Mouse (Mus musculus) kidney, adult 11 months (tissue): ENCODE results near the gene Eif3d.
"Not testable (repeated sequence)": the region's sequence is repeated elsewhere in the genome, so short reads cannot be mapped to it uniquely, and the experiment has no call there.

Experiments used
- DNase-seq: peaks from one replicate; pipeline ENCODE4 v3.0.0; 2022

The Eif3d gene

DNA sequence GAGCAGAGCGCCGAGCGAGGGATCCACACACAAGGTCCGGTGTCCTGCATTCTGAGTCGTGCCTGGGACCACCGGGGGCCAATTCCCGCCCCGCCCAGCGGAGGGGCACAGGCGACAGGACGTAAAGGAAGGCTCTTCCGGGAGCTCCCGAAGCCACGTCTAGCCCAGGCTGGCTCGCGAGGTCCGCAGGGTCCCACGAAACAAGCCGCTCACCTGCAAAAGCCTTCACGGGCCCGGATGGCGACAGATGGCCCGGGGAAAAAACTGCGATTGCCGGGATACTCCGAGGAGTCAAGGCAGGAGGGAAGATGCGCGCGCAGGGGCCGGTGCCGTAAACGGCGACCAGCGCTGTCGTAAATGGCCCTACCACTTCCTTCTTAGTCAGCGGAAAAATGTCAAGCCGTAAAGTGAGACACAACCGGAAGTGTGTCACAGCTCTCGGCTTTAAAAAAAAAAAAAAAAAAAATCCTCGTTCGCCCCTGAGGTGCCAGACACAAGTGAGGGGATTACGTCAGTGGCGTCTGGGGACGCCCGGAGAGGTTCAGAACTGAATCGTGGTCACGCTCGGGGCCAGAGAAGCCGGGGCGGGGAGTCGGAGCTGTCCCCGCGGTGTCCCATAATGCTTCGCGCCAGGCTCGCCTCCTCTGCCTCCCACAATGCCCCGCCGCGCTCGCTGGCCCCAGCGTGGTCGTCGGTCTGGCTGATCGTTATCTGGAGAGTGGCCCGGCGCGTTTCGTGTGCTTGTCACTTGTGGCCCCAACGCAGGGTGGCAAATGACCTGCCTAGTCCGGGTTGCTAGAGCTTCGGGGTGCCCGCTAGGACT is at the start of gene Eif3d:
TSS of gene Eif3d (minus strand) at position 344 of the 823 bp plus-strand sequence.
- DNase-seq: peak; percentile 97

- DNase-seq: no peak
These were observed 43.4 kb upstream of the Eif3d start for GRCm38 (mm10) chr15:78014046-78014445.

DNA sequence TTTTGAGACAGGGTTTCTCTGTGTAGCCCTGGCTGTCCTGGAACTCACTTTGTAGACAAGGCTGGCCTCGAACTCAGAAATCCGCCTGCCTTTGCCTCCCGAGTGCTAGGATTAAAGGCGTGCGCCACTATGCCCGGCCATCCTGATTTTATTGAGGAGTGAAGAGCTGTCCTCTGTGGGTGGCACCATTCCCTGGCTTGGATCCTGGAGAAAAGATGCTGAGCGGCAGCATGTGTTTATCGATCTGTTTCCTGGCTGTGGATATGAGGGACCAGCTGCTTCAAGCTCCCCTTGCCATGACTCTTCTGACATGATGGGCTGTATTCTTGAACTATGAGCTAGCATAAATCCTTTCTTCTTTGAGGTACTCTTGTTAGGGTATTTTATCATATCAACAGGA is 37.6 kb upstream of the Eif3d start:
- DNase-seq: not testable (repeated sequence)

- DNase-seq: no peak
These were observed 33.3 kb upstream of the Eif3d start for GRCm38 (mm10) chr15:78003929-78004328.

- DNase-seq: no peak
These were observed 30.8 kb upstream of the Eif3d start for GRCm38 (mm10) chr15:78001400-78001799.

DNA sequence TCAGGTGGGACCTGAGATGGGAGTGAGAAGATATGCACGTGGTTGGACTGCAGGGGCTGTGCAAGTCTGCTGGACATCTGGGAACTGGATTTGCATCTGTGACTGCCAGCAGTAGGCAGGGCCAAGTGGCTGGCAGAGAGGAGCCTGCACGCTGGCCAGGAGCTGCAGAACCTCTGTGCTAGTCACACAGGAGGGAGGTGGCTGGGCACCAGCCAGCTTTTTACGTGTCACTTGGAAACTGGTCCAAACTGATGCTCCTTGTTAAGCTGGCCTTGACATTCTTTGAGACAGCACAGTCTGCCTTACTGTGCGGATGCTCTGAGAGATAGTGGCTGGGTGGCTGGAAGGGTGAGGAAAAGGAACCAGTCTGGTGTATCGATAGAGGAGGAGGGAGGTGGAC is 17.9 kb upstream of the Eif3d start:
- DNase-seq: no peak

- no peak for DNase-seq
These were observed 12.8 kb upstream of the Eif3d start for GRCm38 (mm10) chr15:77983391-77983790.

DNA sequence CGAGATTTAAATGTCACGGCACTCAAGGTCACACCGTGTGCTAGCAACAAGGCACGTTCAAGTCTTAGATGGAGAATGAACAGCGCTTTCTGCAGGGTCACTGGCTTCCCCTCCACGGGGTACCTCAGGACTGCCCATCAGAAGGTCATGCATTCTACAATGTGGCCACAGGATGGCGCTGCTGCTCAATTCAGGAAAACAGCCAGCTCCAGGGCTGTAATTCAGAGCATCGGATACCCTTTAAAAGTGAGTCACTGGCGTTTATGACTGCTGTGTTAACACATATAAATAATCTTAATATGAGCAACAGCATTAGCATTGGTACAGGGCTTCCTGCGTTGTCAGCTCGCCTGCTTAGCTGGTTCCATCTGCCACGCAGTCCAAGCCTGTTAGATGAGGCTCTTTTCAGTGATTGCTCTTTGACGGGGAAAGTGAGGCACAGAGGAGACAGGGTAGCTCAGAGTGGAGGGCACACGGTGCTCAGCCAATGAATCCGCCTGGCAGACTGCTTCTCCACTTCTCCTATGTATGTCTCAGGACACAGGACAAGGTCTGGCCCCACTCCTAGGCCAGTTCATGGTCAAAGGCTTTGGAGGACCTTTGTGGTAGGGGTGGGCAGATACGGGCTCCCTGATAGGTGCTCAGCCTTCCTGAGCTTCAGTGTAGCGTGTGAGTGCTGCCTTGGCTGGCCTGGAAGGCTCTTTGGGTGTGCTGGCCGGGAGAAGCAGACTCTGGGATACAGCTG is 11.8 kb upstream of the Eif3d start:
- no peak for DNase-seq

DNA sequence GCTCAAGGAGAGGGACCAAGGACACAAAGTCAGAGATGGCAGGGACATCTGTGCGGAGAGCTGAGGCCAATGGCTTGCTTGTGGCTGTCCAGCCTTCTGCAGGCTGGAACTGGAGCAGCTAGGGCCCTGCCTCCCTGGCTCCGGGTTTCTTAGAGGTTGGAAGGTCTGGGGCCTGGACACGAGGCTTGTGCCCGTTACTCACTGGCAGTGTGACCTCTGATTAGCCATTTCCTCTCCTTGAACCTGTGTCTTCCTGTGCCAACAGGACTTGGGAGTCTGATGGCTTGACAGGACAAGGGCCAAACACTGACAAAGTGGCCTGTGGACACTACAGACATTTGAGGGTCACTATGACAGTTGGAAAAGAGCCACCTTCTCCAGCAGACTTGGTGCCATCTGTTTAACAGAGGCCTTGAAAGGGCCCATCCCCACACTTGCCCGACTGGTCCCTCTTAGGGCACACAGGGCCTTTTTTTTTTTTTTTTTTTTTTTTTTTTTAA is 10.6 kb upstream of the Eif3d start:
- no peak for DNase-seq

- no peak for DNase-seq
These were observed 8.8 kb upstream of the Eif3d start for GRCm38 (mm10) chr15:77979427-77979865.

- DNase-seq: no peak
These were observed 7.0 kb upstream of the Eif3d start for GRCm38 (mm10) chr15:77977663-77978062.

GRCm38 (mm10) chr15:77974165-77974841 is 3.7 kb upstream of the Eif3d start:
- no peak for DNase-seq

DNA sequence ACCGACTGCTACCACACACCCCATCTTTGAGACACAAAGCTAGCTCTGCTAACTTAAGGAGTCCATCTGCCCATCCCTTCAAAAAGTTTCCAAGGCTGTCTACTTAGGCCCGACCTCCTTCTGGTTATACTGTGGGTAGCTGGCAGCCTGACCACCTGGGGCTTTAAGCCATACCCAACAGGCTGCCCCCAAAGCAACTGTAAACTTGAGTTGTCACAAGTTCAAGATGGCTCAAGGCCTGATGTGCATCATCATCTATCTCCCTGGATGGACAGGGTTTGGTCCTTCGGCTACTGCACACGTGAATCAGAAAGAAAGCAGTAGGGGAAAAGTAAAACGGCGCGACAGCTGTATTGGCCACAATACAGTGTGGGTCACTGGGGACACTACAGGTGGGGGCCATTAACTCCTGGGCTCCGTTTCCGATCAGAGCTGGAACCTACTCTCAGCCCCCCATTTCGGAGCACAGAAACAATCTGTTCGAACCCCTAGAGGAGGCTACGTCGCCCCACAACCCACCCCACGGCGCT is 608 bp downstream of the Eif3d start:
- no peak for DNase-seq

GRCm38 (mm10) chr15:77965117-77965528 is 5.5 kb downstream of the Eif3d start:
- no peak for DNase-seq

DNA sequence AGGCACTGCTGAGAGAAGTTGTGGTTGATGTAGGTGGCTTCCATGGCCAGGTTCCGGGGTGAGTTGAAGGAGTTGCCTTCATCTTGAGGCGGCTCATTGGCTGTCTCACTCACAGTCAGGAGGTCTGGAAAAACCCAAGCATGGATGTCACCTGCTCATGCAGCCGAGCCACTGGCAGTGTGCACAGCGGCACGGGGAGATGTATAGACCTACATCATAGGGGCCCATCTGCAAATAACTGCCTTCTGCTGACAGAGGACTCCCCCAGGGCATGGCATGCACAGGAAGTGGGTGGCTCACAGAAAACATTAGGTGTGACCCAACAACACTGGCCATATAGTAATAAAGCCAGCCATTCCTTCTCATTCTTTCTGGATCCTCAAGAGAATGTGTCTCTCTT is 8.2 kb downstream of the Eif3d start:
- no peak for DNase-seq

- no peak for DNase-seq
These were observed 9.9 kb downstream of the Eif3d start for GRCm38 (mm10) chr15:77960693-77961092.

DNA sequence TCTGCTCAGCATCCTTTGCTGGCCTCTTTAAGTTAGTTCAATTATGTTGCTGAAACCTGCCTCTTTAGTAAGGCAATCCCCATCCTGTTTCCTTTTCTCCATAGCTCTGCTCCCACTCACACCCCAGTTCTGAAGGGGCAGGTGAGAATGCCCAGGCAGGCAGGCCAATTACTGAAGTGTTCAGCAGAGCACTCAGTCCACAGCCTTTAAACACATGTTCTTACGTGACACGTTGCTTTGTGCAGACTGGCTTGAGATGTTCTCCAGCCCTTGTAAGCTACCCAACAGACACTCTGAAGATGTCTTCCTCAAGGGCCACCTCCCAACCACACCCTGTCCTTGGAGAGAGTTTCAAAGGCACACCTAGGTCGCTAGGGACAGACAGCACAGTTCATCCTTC is 12.5 kb downstream of the Eif3d start:
- no peak for DNase-seq

- DNase-seq: no peak
These were observed 13.0 kb downstream of the Eif3d start for GRCm38 (mm10) chr15:77957625-77958024.

DNA sequence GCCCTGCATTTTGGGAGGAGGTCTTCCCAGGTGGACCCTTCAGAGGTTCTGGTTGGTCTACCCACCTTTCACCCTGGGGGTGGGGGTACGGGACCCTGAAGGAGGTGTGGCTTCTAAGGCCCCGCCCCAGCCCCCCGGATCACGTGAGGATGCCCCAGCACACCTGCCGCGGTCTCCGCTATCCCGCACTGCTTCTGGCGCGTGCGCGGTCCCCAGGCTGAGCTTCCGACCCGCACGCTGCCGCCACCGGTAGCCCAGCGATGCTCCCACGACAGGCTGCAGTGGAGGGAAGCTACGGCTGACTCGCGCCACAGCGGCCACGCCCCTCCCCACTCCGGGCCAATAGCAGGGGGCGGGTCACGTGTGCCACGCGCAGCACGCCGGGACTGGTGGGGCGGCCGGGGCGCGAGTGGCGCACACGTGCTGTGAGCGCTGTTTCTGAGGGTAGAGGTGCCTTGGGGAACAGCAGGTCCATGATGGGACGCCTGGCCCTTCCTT is 14.2 kb downstream of the Eif3d start, which contains the start of gene Foxred2:
TSS of gene Foxred2 (minus strand) at position 319 of the 498 bp plus-strand sequence.
- peak; percentile 80 for DNase-seq

DNA sequence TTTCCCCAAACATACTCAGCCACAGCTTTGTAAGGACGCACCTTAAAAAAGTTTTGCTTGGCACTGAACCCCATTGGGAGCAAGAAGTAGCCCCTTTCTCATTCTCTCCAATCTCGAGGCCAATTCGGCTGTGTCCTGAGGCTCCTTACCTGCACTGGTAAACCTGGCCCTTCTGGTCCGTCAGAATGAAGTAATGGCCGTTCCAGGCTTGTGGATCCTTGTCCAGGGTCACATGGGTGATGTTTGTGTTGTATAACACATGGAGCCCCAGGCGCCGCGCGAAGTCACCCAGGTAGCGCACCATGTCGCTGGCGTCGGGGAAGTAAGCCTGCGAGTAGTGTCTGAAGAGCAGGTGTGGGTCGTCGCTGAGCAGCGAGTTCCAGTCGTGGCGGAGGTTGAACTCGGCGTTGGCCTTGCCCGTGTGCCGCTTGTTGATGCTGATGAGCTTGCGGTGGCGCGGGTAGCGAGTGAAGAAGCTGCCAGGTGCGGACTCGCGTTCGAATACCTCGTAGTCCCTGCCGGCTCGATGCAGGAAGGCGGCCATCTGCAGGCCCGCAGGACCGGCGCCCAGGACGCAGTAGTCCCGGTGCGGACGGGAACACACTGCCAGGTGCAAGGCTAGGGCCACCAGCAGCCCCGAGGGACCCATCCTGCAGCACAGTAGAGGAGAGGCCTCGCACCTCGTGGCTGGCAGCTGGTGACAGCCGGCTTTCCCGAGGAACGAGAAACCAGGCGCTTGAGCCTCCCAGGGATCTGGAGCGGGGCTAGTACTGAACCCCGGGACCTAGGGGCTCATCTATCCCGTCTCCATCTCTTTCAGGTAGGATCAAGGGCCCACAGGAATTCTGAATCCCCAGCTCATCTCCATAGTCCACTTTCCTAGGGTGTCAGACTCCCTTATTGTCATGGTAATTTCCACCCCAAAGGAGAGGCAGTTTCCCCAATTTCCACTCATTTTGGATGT is 14.9 kb downstream of the Eif3d start:
- DNase-seq: no peak

DNA sequence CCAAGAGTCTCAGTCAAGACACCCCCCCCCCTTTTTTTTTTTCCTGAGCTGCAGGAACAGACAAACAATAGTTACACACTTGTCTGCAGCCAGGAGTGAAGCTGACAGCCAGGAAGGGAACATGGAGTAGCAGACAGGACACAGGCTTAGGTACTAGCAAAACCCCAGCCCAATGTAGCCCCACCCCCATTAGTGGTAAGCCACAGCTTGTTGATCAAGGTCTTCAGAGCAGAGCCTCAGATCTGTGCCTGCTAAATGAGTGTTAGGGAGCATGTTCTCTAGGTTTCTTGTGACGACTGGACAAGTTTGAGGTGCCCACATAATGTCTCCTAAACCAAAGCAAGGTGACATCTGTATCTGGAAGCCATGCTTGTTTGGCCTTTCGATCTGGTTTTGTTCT is 16.3 kb downstream of the Eif3d start:
- DNase-seq: no peak

DNA sequence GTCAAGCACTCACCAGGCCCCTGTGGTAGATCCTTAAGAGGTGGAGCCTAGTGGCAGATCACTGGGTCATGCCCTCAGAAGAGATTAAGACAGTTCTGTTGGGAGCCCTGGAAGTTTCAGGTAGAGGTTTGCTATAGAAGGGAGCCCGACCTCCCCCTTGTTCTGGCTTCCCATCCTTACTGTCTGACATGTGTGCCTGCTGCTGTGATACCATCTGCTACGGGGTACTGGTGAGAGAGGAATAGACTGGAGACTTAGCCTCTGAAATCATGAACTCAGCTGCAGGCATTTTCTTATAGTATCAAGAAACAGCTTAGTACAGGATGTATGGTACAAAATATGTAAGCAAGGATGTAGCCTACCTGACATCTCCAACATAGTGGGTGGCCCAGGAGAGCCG is 17.7 kb downstream of the Eif3d start:
- DNase-seq: no peak
